Mouse (Mus musculus) spleen, postnatal 10 days (tissue): ENCODE results near the gene Colgalt2.

Experiments
- DNase-seq, 2 experiments: peaks; one replicate each; pipeline ENCODE4 v3.0.0; 2021 to 2022; ENCODE audit warnings: low spot score in 2 of 2

Colgalt2 gene

DNA sequence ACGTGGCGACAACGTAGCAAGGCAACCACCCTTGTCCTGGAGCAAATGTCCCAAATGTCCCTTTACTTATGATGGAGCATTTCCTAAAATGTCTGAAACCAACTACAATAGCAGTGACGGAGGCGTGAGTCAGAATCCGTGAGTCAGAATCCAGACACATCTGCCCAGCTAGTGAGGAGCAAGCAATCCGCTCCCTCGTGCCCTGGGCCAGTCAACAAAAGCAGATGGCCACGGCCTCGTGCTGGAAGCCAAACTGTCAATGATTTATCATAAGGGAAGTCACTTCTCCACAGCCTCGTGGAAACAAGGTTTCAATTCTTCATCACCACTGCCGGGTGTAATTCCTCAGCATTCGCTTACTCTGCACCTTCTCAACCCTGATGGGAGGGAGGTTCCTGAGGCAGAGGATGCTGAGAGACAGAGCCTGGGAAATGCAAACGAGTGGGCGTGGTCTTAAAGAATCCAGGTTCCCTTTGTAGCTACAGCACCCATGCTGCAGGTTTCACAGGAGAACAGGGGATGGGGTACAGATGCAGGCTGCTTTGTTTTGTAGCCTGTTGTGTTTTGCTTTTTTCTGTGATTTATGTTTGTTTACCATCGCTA is 136.9 kb downstream of the Colgalt2 start:
- DNase-seq, result no peak

DNA sequence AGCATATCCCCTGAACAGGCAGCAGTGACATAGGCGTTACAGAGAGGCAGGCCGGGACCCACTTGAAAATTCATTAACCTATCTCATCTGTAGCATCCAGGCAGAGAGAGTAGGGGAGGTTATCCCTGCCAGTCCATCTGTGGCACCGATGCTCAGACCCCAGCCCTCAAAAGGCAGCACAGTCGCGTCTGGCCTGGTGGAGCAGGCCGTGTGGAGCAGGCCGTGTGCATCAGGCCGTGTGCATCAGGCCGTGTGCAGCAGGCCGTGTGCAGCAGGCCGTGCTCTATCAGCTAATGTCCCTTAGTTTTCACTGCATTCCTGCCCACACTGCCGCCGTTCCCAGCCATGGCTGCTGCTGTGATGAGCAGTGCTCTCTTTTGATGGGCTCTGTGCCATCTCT is 137.6 kb downstream of the Colgalt2 start:
- no peak for DNase-seq

DNA sequence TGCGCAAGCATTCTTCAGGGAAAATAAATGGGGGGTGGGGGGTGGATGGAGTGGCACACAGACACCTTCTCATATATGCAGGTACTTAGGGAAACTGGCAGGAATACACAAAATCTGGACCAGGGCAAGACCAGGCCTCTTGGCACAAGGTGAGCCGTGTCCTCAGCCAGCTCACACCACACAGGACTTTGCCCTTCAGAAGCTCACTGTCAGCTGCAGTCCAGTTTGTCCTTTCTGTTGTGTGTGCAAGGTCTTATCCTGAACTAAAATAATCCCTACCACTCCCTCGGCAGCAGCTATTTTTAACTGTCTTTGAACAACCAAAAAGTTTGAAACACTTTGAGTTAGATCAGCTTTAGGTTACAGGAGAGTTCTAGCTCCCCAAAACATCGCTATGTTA is 139.2 kb downstream of the Colgalt2 start:
- DNase-seq, result no peak

- no peak for DNase-seq
Observed at GRCm38 (mm10) chr1:152540304-152540887, 140.8 kb downstream of the Colgalt2 start.

GRCm38 (mm10) chr1:152542747-152543378 is 143.2 kb downstream of the Colgalt2 start:
- DNase-seq, result no peak

- DNase-seq, result no peak
Observed at GRCm38 (mm10) chr1:152543449-152544159, 144.0 kb downstream of the Colgalt2 start.

GRCm38 (mm10) chr1:152549061-152549738 is 149.6 kb downstream of the Colgalt2 start:
- no peak for DNase-seq

DNA sequence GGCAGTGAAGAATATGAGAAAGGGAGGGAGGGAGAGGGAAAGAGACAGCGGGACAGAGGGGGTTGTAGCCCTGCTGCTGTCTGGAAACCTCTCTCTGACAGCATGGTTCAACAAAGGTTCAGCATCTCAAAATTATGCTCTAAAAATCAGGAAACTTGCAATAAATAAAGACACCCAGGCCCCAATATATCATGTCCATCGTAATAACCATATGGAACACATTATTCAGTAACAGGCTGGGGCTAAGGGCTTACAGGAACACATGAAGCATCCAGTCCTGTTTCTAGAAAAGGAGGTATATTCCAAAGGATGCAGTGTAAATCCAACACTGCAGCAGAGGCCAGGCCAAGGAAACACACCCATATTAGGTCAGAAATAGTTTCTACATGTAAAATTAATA is 150.9 kb downstream of the Colgalt2 start:
- DNase-seq, result no peak

DNA sequence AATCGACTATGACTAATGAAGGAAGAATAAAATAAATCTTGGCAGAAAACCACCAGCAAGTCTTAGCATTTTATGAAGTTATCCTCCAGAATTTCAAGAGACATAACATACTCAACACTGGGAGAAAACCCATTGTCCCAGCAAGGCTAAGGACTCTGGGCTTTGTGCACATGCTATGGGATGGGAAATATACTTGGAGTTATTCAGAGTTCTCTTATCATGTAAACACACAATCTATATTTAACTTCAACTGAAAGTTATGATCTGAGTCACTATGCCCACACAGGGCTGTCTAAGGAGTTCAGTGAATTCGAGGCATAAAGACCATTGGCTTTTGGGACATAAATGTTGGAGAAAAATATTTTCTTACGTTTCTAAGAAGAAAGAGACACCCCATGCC is 151.3 kb downstream of the Colgalt2 start:
- DNase-seq, result no peak

GRCm38 (mm10) chr1:152553912-152554547 is 154.4 kb downstream of the Colgalt2 start:
- no peak for DNase-seq

DNA sequence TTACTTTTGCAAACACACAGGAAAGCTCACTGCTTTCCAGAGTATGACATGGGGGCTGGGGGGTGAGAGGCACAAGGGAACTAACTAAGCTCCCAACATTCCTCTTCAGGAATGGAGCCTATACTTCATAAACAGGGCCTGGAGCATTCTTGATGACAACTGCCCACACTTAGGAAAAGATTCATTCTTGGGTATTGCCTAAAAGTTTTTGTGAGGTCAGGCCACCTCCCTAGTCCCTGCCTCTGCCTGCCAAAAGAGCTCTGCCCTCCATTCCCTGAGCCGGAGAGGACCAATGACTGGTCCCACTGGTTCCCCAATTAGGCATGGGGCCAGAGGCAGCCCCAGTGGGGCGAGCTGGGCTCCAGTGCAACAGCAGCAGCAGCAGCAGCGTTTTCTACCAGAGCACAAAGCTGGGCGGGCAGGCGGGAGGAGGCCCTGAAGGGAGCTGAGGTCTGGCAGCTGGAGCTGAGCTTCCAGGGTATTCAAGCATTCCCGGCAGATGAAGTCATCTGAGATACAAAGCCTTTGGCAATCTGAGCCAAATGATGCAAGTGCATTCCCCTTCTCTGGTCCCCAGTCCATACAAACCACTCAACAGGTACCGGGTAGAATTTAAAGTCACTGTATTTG is 156.4 kb downstream of the Colgalt2 start:
- no peak for DNase-seq

GRCm38 (mm10) chr1:152556576-152557281 is 157.1 kb downstream of the Colgalt2 start:
- no peak for DNase-seq
